Mouse (Mus musculus) erythroblast, embryonic 14.5 days (primary cell): ENCODE results near the gene Kcnk15. TPM values are rescaled to one million over a fixed set of nuclear protein-coding genes. Genes with fewer than 3 reads are reported as not detected.

Experiments used
- H3K27me3 ChIP-seq: 2 replicates; pipeline ENCODE4 v1.6.1; 2012; ENCODE audit warnings: inconsistent platforms; ENCODE audit not compliant: control insufficient read depth
- H3K36me3 ChIP-seq: 2 replicates; pipeline ENCODE4 v1.6.1; 2012; ENCODE audit warnings: mild to moderate bottlenecking, inconsistent platforms; ENCODE audit not compliant: control insufficient read depth
- H3K4me1 ChIP-seq: 2 replicates; pipeline ENCODE4 v1.6.1; 2012; ENCODE audit warnings: inconsistent platforms; ENCODE audit not compliant: control insufficient read depth
- H3K4me3 ChIP-seq: replicated peaks from 2 replicates; pipeline ENCODE3; 2012; ENCODE audit warnings: moderate library complexity, mild to moderate bottlenecking, inconsistent platforms
- H3K9me3 ChIP-seq: 2 replicates; pipeline ENCODE4 v1.6.1; 2012; ENCODE audit warnings: low read length, inconsistent platforms, mixed read lengths; ENCODE audit not compliant: control insufficient read depth
- GATA1 ChIP-seq: IDR thresholded peaks from 2 replicates; pipeline ENCODE4 v1.6.1; 2012; ENCODE audit warnings: low read length, inconsistent platforms, mixed read lengths
- TAL1 ChIP-seq: IDR thresholded peaks from 3 replicates; pipeline ENCODE4 v1.6.1; 2012; ENCODE audit warnings: low read length, inconsistent platforms, mixed read lengths
- polyA plus RNA-seq: library from polyadenylated mRNA; stranded (reverse); fragments of >175 nt; gene quantifications from 2 replicates; pipeline ENCODE4 v1.2.3, GENCODE M21; 2012

The Kcnk15 gene
- not detected in 2 replicates for polyA plus RNA-seq

DNA sequence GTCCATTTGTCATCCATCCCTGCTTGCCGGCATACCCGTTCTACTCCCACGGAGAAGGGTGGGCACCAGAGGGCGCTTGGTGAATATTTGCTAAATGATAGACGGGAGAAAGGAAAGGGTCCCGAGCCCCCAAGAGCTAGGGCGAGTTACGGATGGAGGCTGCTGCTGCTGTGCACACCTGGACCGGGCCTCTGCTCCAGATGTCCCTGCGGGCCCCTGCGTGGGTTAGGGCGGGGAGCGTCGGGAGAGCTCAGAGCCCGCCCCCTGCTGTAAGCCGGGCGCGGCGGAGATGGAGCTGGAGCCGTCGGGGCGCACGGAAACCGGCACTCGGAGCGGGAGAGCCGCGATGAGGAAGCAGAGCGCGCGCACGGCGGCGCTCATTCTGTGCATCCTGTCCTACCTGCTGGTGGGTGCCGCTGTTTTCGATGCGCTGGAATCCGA, at the start of gene Kcnk15:
Gene Kcnk15, plus strand, starts transcription at position 191 of the 441 bp plus-strand sequence.
- Histone ChIP-seq H3K36me3 (no peaks in the 10 kb centered on the region), H3K4me1 (no peaks in the 10 kb centered on the region; the same call in none of the 2 replicates), H3K9me3 (no peaks in the 10 kb centered on the region), H3K27me3 (peaks cover 53% of the 10 kb centered on the region), H3K4me3 (no peak within 1 kb of the TSS)
- TF ChIP-seq TAL1, result no peak
- TF ChIP-seq GATA1, result no peak

DNA sequence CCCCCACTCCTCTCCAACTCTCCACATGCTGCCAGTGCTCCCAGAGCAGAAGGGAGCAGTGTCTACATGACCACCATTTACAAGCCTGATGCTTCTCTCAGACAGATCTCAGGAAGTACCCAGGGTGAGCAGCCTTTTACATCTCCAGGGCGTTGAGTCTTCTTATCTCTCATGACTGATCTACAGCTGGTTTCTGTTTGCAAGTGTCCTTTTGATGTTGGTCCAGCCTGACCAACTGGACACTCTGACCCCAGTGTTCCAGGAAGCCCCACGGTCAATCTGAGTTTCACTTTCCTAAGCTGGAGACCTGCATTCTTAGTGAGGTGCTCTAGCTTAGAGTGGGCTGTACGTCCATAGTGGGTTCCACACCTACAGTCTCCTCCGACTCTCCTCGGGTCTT, 49.6 kb upstream of the Kcnk15 start:
- Histone ChIP-seq H3K36me3 (no peaks in the 10 kb centered on the region), H3K9me3 (no peaks in the 10 kb centered on the region), H3K4me3 (no peak overlapping the region), H3K27me3 (no peaks in the 10 kb centered on the region), H3K4me1 (no peaks in the 10 kb centered on the region)
- TF ChIP-seq TAL1 (no peak), GATA1 (no peak)

DNA sequence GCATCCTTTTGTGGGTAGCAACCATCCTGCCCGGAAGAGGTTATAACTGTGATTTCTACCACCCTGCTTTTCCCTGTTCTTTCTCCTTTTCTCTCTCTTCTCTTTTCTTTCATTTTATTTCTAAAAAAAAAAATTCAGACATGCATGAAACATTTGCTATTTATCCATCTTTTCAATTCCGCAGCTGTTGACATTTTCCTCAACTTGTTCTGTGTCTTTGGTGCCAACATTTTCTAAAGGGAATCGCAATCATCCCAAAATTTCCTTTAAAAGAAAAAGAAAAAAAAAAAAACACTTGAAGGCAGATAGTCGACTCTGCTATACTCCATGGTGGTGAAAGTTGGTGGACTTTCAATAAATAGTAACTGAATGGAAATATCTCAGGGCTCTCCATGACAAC, 44.3 kb upstream of the Kcnk15 start:
- TF ChIP-seq GATA1 (no peak), TAL1 (no peak)

DNA sequence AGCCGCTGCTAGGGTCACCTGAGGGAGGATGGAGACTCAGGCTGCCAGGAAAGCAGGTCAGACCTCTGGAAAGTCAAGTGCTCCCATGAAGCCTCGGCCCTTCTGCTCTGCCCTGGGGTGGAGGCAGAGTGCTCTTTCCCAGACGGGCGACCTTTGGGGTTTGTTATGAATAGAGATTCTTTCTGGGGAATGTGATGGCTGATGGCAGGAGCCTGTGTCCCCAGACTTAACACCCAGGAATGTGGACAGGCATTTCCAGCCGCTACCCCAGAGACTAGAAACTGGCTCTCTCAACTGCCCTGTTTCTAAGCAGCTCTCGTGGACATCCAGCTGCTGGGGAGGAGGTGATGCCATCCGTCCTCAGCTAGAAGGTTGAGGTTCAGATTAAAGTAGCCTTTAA, 43.7 kb upstream of the Kcnk15 start:
- Histone ChIP-seq H3K27me3 (no peaks in the 10 kb centered on the region), H3K4me3 (no peak overlapping the region)
- TF ChIP-seq GATA1 (no peak), TAL1 (no peak)

More for the DNA sequence above, 44.3 kb upstream of the Kcnk15 start:
- Histone ChIP-seq H3K4me3 (no peak overlapping the region), H3K27me3 (no peaks in the 10 kb centered on the region), H3K36me3 (no peaks in the 10 kb centered on the region), H3K4me1 (no peaks in the 10 kb centered on the region), H3K9me3 (no peaks in the 10 kb centered on the region)

DNA sequence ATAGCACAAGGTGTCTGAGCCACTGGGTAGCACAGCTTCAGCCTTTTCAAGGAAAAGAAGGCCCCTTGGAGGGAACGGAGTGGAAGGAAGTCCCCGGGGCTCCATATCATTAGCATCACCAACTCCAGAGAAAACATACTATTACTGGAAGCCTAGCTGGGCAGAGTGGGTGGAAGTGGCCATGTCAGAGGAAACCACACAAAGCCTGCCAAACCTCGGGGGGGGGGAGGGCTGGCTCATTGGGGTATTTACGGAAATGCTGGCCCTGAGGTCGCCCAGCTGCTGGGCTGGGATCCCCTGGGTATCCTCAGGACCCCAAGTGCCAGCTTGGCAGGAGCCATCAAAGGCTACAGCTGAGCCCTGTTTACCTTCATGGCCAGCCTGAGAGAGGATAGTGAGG, 40.4 kb upstream of the Kcnk15 start:
- H3K4me3 ChIP-seq, result no peak overlapping the region
- H3K27me3 ChIP-seq, result no peaks in the 10 kb centered on the region
- TF ChIP-seq GATA1 (no peak), TAL1 (no peak)
- no peaks in the 10 kb centered on the region for H3K9me3 ChIP-seq
- H3K36me3 ChIP-seq, result no peaks in the 10 kb centered on the region
- H3K4me1 ChIP-seq, result no peaks in the 10 kb centered on the region

More for the DNA sequence above, 43.7 kb upstream of the Kcnk15 start:
- H3K9me3 ChIP-seq, result no peaks in the 10 kb centered on the region
- no peaks in the 10 kb centered on the region for H3K36me3 ChIP-seq
- H3K4me1 ChIP-seq, result no peaks in the 10 kb centered on the region

DNA sequence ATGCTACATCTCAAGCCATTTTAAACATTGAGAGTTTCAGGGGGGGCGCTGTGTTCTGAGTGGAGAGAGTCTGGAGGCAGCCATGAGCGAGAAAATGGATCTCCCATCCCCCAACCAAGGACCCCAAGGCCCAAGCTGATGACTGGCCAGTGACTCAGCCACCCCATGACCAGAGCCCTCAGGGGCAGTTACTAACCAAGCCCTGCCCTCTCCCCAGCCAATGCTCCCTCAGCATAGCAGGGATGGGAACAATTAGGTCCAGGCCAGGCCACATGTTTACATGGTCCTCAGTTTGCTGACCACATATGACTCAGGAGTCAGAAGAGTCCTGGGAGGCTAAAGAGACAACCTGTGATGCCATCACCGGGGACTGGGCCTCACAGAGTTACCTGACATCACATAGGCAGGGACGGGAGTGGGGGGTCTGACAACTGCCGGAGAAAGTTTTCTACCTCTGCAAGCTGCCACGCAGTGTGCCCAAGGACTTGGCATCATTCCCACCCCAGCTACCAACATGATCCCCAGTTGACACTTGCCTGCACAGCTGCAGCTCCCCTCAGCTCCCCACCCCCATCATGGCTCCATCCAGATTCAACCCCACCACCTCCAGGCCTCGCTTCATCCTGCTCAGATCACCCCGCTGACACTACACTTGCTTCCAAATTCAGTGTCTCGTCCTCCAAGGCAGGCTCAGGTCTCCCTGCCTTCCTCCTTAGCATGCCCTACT, 38.5 kb upstream of the Kcnk15 start:
- no peaks in the 10 kb centered on the region for H3K36me3 ChIP-seq
- H3K4me1 ChIP-seq, result no peaks in the 10 kb centered on the region
- H3K27me3 ChIP-seq, result no peaks in the 10 kb centered on the region
- no peak overlapping the region for H3K4me3 ChIP-seq
- TF ChIP-seq TAL1 (no peak), GATA1 (no peak)
- no peaks in the 10 kb centered on the region for H3K9me3 ChIP-seq

DNA sequence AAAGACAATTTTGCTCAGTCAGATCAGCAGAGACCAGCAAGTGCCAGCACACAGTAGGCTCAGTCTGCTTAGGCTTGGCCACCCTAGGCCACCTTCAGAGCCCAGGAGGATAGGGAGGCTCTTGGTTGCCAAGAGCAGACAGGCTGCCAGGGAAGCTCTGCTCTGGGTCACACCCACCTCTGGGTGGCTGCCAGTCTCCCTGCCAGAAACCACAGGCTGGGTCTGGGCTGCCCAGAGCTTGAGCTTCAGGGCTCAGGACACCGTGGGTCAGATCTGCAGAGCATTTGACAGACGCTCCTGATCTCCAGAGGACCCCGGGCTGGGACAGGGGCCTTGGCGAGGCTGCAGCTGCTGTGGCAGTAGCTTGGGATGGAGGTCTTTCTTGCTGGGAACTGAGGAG, 32.8 kb upstream of the Kcnk15 start, which contains the start of gene Ccn5:
Gene Ccn5, plus strand, starts transcription at position 255 of the 400 bp plus-strand sequence.
- Histone ChIP-seq H3K4me3 (no peak within 1 kb of the TSS), H3K36me3 (no peaks in the 10 kb centered on the region), H3K27me3 (no peaks in the 10 kb centered on the region), H3K4me1 (no peaks in the 10 kb centered on the region), H3K9me3 (no peaks in the 10 kb centered on the region)
- TF ChIP-seq TAL1 (no peak), GATA1 (no peak)

DNA sequence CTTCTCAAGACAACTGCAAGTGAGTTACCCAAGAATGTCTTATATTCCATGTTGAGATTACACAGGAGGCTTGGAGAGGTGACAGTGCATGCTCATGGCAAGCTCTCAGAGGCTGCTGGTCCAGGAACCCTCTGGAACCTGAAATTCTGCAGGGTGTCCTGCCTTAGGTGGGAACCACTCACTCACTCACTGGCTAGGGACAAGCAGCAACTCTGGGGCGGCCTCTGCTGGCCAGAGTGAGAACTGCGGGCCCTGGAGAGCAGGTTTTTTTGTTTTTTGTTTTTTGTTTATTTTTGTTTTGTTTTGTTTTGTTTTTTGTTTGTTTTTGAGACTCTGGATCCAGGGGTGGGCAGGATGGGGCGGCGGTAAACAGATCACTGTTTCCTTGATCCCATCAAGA, 30.2 kb upstream of the Kcnk15 start:
- no peak overlapping the region for H3K4me3 ChIP-seq
- H3K27me3 ChIP-seq, result no peaks in the 10 kb centered on the region
- TF ChIP-seq TAL1 (no peak), GATA1 (no peak)
- no peaks in the 10 kb centered on the region for H3K9me3 ChIP-seq
- no peaks in the 10 kb centered on the region for H3K36me3 ChIP-seq
- H3K4me1 ChIP-seq, result no peaks in the 10 kb centered on the region

DNA sequence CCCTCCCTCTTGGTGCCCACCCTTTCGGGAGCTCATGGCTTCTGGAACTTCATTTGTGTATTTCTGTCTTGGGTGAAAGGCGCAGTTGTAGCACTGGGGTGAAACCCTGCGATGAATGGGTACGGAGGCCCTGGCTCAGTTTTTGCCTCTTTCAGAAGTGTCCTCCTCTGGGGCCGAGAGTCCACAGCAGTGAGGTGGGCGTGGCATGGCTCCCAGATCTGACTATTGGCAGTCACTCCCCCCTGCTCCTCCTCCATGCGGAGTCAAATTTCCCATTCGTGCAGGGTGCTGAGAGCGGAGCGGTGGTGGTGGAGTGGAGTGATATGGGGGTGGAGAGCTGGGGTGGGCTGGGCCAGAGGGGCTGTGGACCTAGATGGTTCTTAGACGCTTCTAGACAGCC, 29.7 kb upstream of the Kcnk15 start:
- Histone ChIP-seq H3K27me3 (no peaks in the 10 kb centered on the region), H3K9me3 (no peaks in the 10 kb centered on the region), H3K4me3 (no peak overlapping the region), H3K36me3 (no peaks in the 10 kb centered on the region), H3K4me1 (no peaks in the 10 kb centered on the region)
- TF ChIP-seq GATA1 (no peak), TAL1 (no peak)

DNA sequence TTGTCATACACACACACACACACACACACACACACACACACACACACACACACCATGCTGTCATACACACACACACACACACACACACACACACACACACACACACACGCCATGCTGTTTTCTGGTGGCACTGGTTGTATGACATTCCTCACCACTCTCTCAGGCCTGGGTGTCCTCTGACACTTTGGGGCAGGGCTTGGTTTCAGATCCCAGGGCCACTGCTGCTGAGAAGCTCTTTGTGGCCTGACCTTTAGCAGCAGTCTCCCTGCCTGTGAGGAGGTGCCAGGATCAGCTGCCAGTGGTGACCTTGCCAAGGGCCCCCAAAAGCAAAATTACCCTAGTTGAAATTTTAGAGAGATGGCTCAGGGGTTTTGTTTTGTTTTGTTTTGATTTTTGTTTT, 27.6 kb upstream of the Kcnk15 start:
- H3K27me3 ChIP-seq, result no peaks in the 10 kb centered on the region
- H3K4me3 ChIP-seq, result no peak overlapping the region
- TF ChIP-seq GATA1, result no peak
- no peak for TF ChIP-seq TAL1
- no peaks in the 10 kb centered on the region for H3K9me3 ChIP-seq
- H3K4me1 ChIP-seq, result no peaks in the 10 kb centered on the region
- H3K36me3 ChIP-seq, result no peaks in the 10 kb centered on the region
